Mouse (Mus musculus): ENCODE measurements around the gene Vmn2r104. TPM values are rescaled to one million over a fixed set of nuclear protein-coding genes. Genes with fewer than 3 reads are reported as not detected.

Gene Vmn2r104
- polyA plus RNA-seq (2017; shearing (Covaris generic)), result not detected

GRCm38 (mm10) chr17:20048236-20048635, at the start of gene Vmn2r104:
TSS of gene Vmn2r104 (minus strand) at chr17:20048336.

Other genes with a start within 250 kb of the Vmn2r104 start
- gene Fpr-rs7, start 65.9 kb upstream of the Vmn2r104 start, polyA plus RNA-seq (2017; shearing (Covaris generic)), result not detected
- gene Fpr-rs6, start 134.8 kb upstream of the Vmn2r104 start, polyA plus RNA-seq (2017; shearing (Covaris generic)), result not detected
- gene Vmn2r105, start 186.7 kb upstream of the Vmn2r104 start, polyA plus RNA-seq (2017; shearing (Covaris generic)), result under 1 TPM in 1 of 2 experiments, not detected in 1; 0.08 TPM
- gene Vmn2r106, start 237.2 kb upstream of the Vmn2r104 start, polyA plus RNA-seq (2017; shearing (Covaris generic)), result under 1 TPM; 0.18 to 0.22 TPM

Measured in inflammation-experienced regulatory T-cells (primary cell).